Mouse (Mus musculus): ENCODE data around the gene Mtmr12. TPM values are rescaled to one million over a fixed set of nuclear protein-coding genes. Genes with fewer than 3 reads are reported as not detected.

Gene Mtmr12
- polyA plus RNA-seq, 1 experiment: 12.1 TPM

DNA sequence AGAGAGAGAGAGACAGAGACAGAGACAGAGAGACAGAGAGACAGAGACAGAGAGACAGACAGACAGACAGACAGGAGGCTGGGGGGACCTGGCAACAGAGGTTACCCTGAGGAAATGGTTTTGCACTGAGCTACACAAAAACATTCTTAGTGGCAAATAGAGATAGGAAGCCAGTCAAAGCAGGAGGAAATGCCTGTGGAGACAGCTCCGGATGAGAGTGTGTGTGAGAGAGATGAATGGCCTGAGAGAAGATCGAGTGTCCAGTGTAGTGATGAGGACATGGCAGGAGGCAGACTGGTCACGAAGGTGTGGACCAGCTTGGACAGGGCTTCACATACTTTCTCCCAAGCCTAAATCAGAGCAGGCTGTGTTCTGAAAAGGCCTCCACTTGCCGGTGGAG, 20.2 kb downstream of the Mtmr12 start:
- Histone ChIP-seq H3K4me3 (replicated peaks; ENCODE audit: control insufficient read depth, low read depth, low read length) (no peak overlapping the region), H3K4me1 (ENCODE audit: control insufficient read depth, insufficient read depth, low read length) (peaks cover 2% of the 10 kb centered on the region), H3K27ac (ENCODE audit: control insufficient read depth, insufficient read depth, low read depth, low read length, poor library complexity) (no peak overlapping the region)
- TF ChIP-seq CTCF (IDR thresholded peaks at IDR 0.05; ENCODE audit: control insufficient read depth, insufficient read depth, low read length): no peak
- TF ChIP-seq POLR2A (IDR thresholded peaks at IDR 0.05; ENCODE audit: borderline replicate concordance, control insufficient read depth, low read depth, low read length): no peak
- 21% methylated on average over 4 of the region's 4 CpGs for WGBS

DNA sequence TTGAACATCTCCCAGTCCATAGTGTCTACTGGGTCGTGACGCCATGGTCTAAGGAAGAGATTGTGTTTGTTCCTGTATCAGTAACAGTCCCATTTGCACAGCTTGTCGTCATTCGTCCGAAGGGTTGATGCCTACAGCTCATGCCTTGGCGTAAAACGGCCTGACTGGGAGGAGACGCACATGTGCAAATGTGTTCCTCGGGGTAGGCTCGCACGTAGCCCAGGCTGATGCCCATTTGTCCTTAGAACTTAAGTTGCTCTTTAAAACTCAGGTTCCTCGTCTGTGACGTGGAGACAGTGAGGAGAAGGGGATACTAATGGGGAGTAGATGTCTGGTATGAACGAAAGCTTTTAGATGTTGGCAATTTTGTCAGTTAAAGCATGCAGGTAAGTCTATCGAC, 22.1 kb downstream of the Mtmr12 start:
- 91% methylated on average over 15 of the region's 15 CpGs for WGBS
- Histone ChIP-seq H3K4me1 (ENCODE audit: control insufficient read depth, insufficient read depth, low read length) (peaks cover 2% of the 10 kb centered on the region), H3K4me3 (replicated peaks; ENCODE audit: control insufficient read depth, low read depth, low read length) (no peak overlapping the region), H3K27ac (ENCODE audit: control insufficient read depth, insufficient read depth, low read depth, low read length, poor library complexity) (no peak overlapping the region)
- TF ChIP-seq POLR2A (IDR thresholded peaks at IDR 0.05; ENCODE audit: borderline replicate concordance, control insufficient read depth, low read depth, low read length) (no peak), CTCF (IDR thresholded peaks at IDR 0.05; ENCODE audit: control insufficient read depth, insufficient read depth, low read length) (no peak)

DNA sequence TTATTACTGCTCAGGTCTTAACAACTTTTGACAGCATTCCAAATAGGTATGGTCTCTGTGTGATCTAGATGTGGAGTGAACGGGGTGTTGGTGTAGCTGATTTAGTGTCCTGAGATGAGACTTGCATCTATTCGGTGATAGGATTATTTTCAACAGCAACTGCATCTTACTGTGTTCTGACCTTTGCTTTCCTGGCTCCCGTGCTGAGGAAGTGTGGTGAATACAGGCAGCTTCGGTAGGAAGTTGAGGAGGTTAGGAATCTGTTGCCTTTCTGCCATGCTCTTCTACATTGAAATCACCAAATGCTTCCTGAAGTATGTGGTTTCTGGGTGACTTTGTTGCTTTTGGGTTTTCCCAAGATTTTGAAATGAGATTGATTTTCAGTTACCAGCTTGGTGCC, 22.5 kb downstream of the Mtmr12 start:
- Histone ChIP-seq H3K27ac (ENCODE audit: control insufficient read depth, insufficient read depth, low read depth, low read length, poor library complexity) (no peak overlapping the region), H3K4me3 (replicated peaks; ENCODE audit: control insufficient read depth, low read depth, low read length) (no peak overlapping the region), H3K4me1 (ENCODE audit: control insufficient read depth, insufficient read depth, low read length) (peaks cover 2% of the 10 kb centered on the region)
- WGBS: 44% methylated on average over 4 of the region's 4 CpGs
- no peak for TF ChIP-seq POLR2A (IDR thresholded peaks at IDR 0.05; ENCODE audit: borderline replicate concordance, control insufficient read depth, low read depth, low read length)
- no peak for TF ChIP-seq CTCF (IDR thresholded peaks at IDR 0.05; ENCODE audit: control insufficient read depth, insufficient read depth, low read length)

DNA sequence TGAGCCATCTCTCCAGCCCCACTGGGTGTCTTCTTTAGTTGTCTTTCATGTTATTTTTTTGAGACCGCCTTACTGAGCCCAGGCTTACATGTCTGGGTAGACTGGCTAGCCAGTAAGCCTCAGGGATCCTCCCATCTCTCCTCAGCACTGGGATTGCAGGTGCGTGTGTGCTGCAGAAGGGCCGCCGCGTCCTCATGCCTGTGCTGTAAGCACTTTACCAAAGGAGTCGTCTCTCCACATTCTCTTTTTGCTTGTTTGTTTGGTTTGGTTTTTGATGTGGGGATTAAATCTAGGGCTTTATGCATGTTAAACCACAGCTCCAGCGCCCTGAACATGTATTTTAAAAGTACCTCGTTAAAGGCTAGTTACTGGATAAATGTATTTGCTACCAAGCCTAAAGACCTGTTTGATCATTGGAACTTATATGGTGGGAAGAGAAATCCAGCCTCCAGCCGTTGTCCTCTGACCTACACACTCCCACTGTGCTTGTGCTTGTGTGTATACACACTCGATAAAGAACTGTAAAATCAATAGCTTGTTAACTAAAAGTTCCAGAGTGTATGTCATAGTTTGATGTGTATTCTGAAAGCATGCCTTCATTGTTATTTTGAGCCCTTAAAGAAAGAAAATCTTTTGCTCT, 24.9 kb downstream of the Mtmr12 start:
- H3K27ac ChIP-seq (ENCODE audit: control insufficient read depth, insufficient read depth, low read depth, low read length, poor library complexity): no peak overlapping the region
- WGBS: 82% methylated on average over 10 of the region's 10 CpGs
- H3K4me3 ChIP-seq (replicated peaks; ENCODE audit: control insufficient read depth, low read depth, low read length): no peak overlapping the region
- peaks cover 2% of the 10 kb centered on the region for H3K4me1 ChIP-seq (ENCODE audit: control insufficient read depth, insufficient read depth, low read length)
- no peak for TF ChIP-seq POLR2A (IDR thresholded peaks at IDR 0.05; ENCODE audit: borderline replicate concordance, control insufficient read depth, low read depth, low read length)
- TF ChIP-seq CTCF (IDR thresholded peaks at IDR 0.05; ENCODE audit: control insufficient read depth, insufficient read depth, low read length): no peak

DNA sequence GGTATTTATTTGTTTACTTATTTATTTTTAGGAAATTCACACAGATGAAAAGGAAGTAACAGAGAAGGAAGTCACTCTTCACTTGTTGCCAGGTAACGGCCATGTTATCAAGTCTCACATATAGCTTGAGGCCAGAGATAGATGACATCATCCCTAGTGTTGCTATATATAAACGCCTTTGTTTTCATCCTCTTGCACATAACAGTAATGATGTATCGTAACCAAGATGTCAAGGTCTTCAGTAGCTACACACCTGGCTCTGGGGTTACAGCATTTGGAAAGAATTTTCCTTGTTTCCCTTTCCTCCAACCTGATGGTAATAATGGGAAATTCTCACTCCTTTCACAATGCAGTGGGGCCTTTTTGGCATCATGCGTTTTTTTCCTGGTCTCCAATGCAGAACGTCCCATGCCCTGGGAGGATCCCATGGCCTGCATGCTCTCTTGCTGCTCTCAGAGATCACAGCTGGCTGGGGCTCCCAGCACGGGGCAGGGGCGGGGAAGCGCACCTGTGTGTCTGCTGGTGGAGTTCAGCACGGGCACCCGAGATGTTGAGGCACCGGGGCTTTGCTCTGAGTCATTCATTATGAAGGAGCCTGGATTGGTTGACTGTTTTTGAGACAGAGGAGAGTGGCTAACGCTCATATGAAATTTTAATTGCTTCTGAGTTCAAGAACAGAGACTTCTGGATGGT, 25.6 kb downstream of the Mtmr12 start:
- H3K4me1 ChIP-seq (ENCODE audit: control insufficient read depth, insufficient read depth, low read length): no peaks in the 10 kb centered on the region; the same call in none of the 2 replicates
- no peak overlapping the region for H3K27ac ChIP-seq (ENCODE audit: control insufficient read depth, insufficient read depth, low read depth, low read length, poor library complexity)
- WGBS: 65% methylated on average over 12 of the region's 12 CpGs
- no peak overlapping the region for H3K4me3 ChIP-seq (replicated peaks; ENCODE audit: control insufficient read depth, low read depth, low read length)
- TF ChIP-seq CTCF (IDR thresholded peaks at IDR 0.05; ENCODE audit: control insufficient read depth, insufficient read depth, low read length) (no peak), POLR2A (IDR thresholded peaks at IDR 0.05; ENCODE audit: borderline replicate concordance, control insufficient read depth, low read depth, low read length) (no peak)

DNA sequence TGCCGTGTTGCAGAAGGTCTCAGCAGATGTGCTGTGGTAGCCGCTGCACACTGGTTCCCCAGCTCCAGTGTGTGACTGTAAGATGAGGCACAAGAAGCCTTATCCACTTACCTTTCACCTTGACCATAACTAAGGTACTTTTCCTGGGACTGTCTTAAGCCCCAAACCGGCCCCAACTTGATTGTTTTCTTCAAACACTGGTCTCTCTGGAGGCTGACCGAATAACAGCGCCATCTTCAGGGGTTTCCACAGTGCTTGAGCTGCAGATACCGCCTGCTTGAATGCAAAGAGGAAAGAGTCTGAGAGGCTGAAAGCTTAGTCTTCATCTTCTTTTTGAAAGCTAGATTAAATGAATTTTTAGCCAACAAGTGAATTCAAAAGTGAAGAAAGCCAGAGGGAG, 26.6 kb downstream of the Mtmr12 start:
- H3K4me1 ChIP-seq (ENCODE audit: control insufficient read depth, insufficient read depth, low read length): no peaks in the 10 kb centered on the region; the same call in none of the 2 replicates
- no peak overlapping the region for H3K27ac ChIP-seq (ENCODE audit: control insufficient read depth, insufficient read depth, low read depth, low read length, poor library complexity)
- WGBS: 94% methylated on average over 6 of the region's 6 CpGs
- H3K4me3 ChIP-seq (replicated peaks; ENCODE audit: control insufficient read depth, low read depth, low read length): no peak overlapping the region
- no peak for TF ChIP-seq CTCF (IDR thresholded peaks at IDR 0.05; ENCODE audit: control insufficient read depth, insufficient read depth, low read length)

DNA sequence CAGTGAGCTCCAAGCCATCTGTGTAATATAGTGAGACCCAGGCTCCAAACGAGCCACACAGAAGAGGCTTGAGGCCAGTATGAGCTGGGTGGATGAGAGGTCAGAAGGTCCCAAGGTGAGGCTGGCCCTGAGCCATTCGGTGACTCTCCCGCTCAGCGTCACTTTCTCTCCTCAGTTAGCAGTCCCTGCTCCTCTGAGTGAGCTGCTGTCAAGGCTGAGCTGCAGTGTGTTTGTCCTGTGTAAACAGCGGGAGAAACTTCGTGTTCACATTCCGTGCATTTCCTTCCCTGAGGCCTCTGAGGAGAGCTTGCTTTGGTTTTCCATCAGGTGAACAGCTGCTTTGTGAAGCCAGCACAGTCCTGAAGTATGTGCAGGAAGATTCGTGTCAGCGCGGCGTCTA, 27.6 kb downstream of the Mtmr12 start:
- Histone ChIP-seq H3K4me1 (ENCODE audit: control insufficient read depth, insufficient read depth, low read length) (peaks cover 2% of the 10 kb centered on the region), H3K27ac (ENCODE audit: control insufficient read depth, insufficient read depth, low read depth, low read length, poor library complexity) (no peak overlapping the region), H3K4me3 (replicated peaks; ENCODE audit: control insufficient read depth, low read depth, low read length) (no peak overlapping the region)
- whole genome bisulfite sequencing: 93% methylated on average over 11 of the region's 11 CpGs
- TF ChIP-seq CTCF (IDR thresholded peaks at IDR 0.05; ENCODE audit: control insufficient read depth, insufficient read depth, low read length): no peak

DNA sequence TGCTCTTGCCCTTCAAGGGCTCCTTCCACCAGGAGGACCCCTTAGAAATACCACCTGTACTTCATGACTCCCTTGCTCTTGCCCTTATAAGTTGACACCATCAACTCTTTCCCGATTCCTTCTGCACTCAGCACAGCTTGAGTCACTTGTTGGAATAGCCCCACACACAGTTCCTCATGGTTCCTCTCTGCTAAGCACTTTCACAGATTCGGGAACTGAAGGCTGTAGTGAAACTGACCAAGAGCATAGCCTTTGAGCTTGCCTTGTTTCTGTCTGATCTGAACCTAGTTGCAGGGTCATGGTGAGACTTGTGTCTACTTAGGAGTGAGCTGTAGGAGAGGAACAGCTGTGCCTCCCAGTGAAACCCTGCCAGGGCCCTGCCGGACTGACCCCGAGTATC, 28.2 kb downstream of the Mtmr12 start:
- Histone ChIP-seq H3K27ac (ENCODE audit: control insufficient read depth, insufficient read depth, low read depth, low read length, poor library complexity) (no peak overlapping the region), H3K4me1 (ENCODE audit: control insufficient read depth, insufficient read depth, low read length) (peaks cover 2% of the 10 kb centered on the region), H3K4me3 (replicated peaks; ENCODE audit: control insufficient read depth, low read depth, low read length) (no peak overlapping the region)
- 86% methylated on average over 4 of the region's 4 CpGs for WGBS
- TF ChIP-seq CTCF (IDR thresholded peaks at IDR 0.05; ENCODE audit: control insufficient read depth, insufficient read depth, low read length) (no peak), POLR2A (IDR thresholded peaks at IDR 0.05; ENCODE audit: borderline replicate concordance, control insufficient read depth, low read depth, low read length) (no peak)

Measured in bone marrow, adult 2 months (tissue).